Mouse (Mus musculus): ENCODE results near the gene Pkp1. TPM values are rescaled to one million over a fixed set of nuclear protein-coding genes. Genes with fewer than 3 reads are reported as not detected.

Gene Pkp1
- polyA plus RNA-seq, 1 experiment from 2014 or later, result 0.04 TPM

- Histone ChIP-seq H3K9me3 (no peaks in the 10 kb centered on the region), H3K4me3 (no peak overlapping the region)
- WGBS, result 70% methylated on average over 9 of the region's 9 CpGs
Observed at GRCm38 (mm10) chr1:135863786-135864335, 55.1 kb downstream of the Pkp1 start.

DNA sequence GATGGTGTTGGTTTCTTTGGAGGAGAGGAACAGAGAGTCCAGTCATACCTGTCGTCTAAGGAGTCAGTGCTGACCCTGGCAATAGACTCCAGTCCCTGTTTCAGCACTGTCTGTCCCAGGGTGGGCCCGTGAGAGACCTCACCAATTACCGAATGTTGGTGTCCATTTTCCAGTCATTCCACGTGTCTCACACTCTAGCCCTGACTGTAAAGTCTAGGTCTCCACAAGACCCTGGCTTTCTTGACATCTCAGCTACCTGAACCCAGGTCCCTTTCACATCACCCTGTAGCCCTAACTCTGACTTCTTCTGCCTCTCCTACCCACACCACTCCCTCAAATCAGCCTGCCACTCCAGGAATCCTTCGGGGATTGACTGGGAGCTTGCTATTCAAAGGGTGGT, 56.4 kb downstream of the Pkp1 start:
- Histone ChIP-seq H3K27me3 (ENCODE audit: insufficient read depth, poor library complexity, severe bottlenecking) (peaks cover 24% of the 10 kb centered on the region), H3K9me3 (no peaks in the 10 kb centered on the region), H3K27ac (0 out of 2 replicates have a peak overlapping the region, but pooled peaks have one; percentile 4), H3K4me1 (peaks cover 15% of the 10 kb centered on the region), H3K4me3 (no peak overlapping the region), H3K36me3 (no peaks in the 10 kb centered on the region)
- 70% methylated on average over 5 of the region's 5 CpGs for WGBS
- DNase-seq (ENCODE audit: low spot score), result no peak

More at GRCm38 (mm10) chr1:135863786-135864335, 55.1 kb downstream of the Pkp1 start:
- no peaks in the 10 kb centered on the region for H3K36me3 ChIP-seq
- H3K27me3 ChIP-seq (ENCODE audit: insufficient read depth, poor library complexity, severe bottlenecking), result peaks cover 27% of the 10 kb centered on the region
- no peak overlapping the region for H3K27ac ChIP-seq
- H3K4me1 ChIP-seq, result peaks cover 15% of the 10 kb centered on the region
- no peak for DNase-seq (ENCODE audit: low spot score)

- no peak overlapping the region for H3K4me3 ChIP-seq
- no peak overlapping the region for H3K27ac ChIP-seq
- H3K36me3 ChIP-seq, result no peaks in the 10 kb centered on the region
- peaks cover 22% of the 10 kb centered on the region for H3K27me3 ChIP-seq (ENCODE audit: insufficient read depth, poor library complexity, severe bottlenecking)
- no peaks in the 10 kb centered on the region for H3K9me3 ChIP-seq
- no peak for DNase-seq (ENCODE audit: low spot score)
- 45% methylated on average over 9 of the region's 9 CpGs for WGBS
- peaks cover 18% of the 10 kb centered on the region for H3K4me1 ChIP-seq
Observed at GRCm38 (mm10) chr1:135861980-135862552, 56.9 kb downstream of the Pkp1 start.

DNA sequence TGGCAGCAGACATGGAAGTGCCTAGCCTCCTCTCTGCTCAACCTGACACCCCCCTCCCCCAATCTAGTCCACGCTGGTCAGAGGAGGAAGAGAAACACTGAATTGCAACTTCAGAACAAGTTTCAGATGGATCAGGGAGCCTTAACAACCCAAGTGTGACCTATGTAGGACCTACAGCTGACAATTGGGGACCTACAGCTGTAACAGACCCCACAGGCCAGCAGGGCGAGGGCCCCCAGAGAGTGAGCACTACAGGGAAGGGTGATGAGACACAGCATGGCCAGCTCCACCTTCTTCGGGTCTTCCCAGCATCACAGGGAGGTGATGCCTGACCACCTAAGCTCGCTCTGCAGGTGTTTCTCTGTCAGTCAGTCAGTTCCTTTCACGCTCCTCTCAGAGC, 57.9 kb downstream of the Pkp1 start:
- no peaks in the 10 kb centered on the region for H3K36me3 ChIP-seq
- no peak for DNase-seq (ENCODE audit: low spot score)
- peaks cover 26% of the 10 kb centered on the region for H3K4me1 ChIP-seq
- H3K4me3 ChIP-seq, result no peak overlapping the region
- peaks cover 13% of the 10 kb centered on the region for H3K27me3 ChIP-seq (ENCODE audit: insufficient read depth, poor library complexity, severe bottlenecking)
- H3K9me3 ChIP-seq, result no peaks in the 10 kb centered on the region
- peak overlapping the region; percentile 1; the same call in 1 of the 2 replicates for H3K27ac ChIP-seq
- WGBS, result 68% methylated on average over 5 of the region's 5 CpGs

- Histone ChIP-seq H3K4me3 (no peak overlapping the region), H3K36me3 (0 out of 2 replicates have a peak, but pooled peaks cover under 1% of the 10 kb centered on the region), H3K4me1 (peaks cover 34% of the 10 kb centered on the region), H3K9me3 (no peaks in the 10 kb centered on the region), H3K27me3 (ENCODE audit: insufficient read depth, poor library complexity, severe bottlenecking) (no peaks in the 10 kb centered on the region), H3K27ac (no peak overlapping the region)
- DNase-seq (ENCODE audit: low spot score), result no peak
- 91% methylated on average over 7 of the region's 7 CpGs for WGBS
Observed at GRCm38 (mm10) chr1:135858533-135858932, 60.5 kb downstream of the Pkp1 start.

DNA sequence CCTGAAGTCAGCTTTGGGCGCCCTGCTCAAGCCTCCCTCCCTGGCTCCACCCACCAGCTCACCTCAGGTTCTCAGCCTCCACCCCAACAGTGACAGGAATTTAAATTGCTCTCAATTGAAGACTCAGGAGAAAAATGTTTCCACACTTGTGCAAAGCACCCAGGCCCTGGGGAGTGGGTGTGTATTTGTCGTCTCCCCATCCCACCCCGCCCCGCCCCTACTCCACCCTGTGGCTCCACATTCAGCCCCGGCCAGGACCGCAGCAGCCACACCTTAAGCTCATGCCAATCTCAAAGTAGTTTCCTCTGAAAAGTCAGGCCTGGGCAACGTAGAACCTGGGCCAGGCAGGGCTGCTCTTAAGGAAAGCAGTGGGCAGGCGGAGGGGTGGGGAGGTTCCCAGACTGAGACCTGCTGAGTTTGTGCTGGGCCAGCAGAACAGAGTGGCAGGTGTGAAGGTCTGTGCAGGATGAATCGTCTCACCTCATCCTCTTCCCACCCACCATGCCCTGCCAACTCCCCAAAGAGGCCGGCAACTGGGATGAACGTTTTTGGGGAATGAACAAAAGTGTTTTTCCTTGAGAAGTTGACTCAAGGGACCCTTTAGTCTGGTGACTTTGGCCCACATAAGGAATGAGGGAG, 61.8 kb downstream of the Pkp1 start:
- no peak overlapping the region for H3K4me3 ChIP-seq
- no peak overlapping the region for H3K27ac ChIP-seq
- 54% methylated on average over 11 of the region's 11 CpGs for WGBS
- no peaks in the 10 kb centered on the region for H3K27me3 ChIP-seq (ENCODE audit: insufficient read depth, poor library complexity, severe bottlenecking)
- H3K9me3 ChIP-seq, result no peaks in the 10 kb centered on the region
- peaks cover 13% of the 10 kb centered on the region for H3K36me3 ChIP-seq
- peaks cover 39% of the 10 kb centered on the region for H3K4me1 ChIP-seq
- DNase-seq (ENCODE audit: low spot score), result no peak

DNA sequence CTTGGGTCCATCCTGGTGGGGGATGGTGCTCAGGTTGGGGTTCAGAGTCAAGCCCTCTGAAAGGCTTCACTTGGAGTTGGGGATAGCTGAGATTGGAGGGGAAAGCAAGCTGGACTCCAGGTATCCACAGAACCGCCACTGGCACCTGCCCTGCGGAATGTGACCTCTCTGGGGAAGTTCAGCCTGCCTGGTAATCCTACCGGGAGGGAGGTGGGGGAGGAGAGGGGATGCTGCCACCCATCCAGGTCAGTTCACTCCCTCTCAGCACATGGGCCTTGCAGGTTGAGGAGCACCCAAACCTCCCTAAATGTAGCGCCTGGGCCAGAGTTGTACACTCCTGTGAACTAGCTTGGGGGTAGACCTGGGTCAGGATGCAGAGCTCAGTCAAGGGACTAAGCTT, 62.9 kb downstream of the Pkp1 start:
- Histone ChIP-seq H3K36me3 (peaks cover 25% of the 10 kb centered on the region), H3K27ac (no peak overlapping the region; the same call in 1 of the 2 replicates), H3K4me1 (peaks cover 43% of the 10 kb centered on the region), H3K4me3 (no peak overlapping the region), H3K9me3 (no peaks in the 10 kb centered on the region), H3K27me3 (ENCODE audit: insufficient read depth, poor library complexity, severe bottlenecking) (no peaks in the 10 kb centered on the region)
- DNase-seq (ENCODE audit: low spot score), result peak; percentile 78
- WGBS, result 61% methylated on average over 4 of the region's 4 CpGs

DNA sequence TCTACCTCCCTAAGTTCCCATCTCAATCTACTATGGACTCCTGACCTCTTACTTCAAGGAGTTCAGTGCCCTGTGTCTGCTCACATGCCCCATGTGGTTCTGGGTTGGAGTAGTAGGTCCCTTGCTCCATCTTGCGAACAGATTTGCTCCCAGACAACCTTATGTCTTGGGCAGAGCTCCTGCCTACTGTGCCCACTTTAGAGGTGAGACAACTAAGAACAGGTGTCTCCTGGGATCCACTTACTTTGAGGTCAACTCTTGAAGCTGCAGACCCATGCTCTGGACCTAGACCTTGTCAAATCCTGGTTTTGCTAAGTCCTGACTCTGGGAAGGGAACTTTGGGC, 63.7 kb downstream of the Pkp1 start:
- Histone ChIP-seq H3K36me3 (peaks cover 33% of the 10 kb centered on the region), H3K4me3 (no peak overlapping the region), H3K27me3 (ENCODE audit: insufficient read depth, poor library complexity, severe bottlenecking) (no peaks in the 10 kb centered on the region), H3K9me3 (no peaks in the 10 kb centered on the region), H3K27ac (no peak overlapping the region), H3K4me1 (peaks cover 49% of the 10 kb centered on the region)
- DNase-seq (ENCODE audit: low spot score), result no peak
- WGBS, result 93% methylated on average over 1 of the region's 1 CpGs

DNA sequence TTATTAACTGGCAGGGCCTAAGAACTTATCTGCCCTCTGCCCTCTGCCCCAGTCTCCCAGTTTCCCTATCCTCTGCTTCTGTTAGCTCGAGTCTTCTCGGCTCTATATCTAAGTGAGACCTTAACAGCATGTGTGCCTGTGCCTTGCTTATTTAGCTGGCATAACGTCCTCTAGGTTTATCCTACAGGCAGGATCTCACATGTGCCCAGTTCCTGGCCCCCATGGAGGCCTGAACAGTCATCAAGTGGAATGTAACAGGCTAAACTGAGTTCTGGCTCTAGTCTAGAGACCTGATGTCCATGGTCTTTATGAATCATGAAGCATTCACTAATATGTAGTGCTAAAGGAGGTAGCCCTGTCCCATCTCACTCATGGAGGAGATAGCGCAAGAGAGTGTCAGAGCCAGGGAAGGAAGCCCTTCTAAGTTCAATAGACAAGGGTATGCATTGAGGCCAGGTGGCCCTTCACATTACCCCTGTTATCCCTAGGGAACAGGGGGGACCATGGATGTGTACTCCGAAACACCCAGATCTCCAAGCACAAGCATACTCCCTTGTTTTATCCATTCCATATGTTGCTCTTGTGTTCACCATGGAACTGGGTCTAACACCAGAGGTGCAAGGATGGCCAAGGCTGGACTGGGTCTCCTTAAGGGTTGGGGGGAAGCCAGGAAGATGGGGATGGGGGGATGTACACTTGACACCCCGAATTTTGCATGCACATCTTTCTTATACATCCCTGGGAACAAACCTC, 64.2 kb downstream of the Pkp1 start:
- H3K27me3 ChIP-seq (ENCODE audit: insufficient read depth, poor library complexity, severe bottlenecking), result no peaks in the 10 kb centered on the region
- H3K4me3 ChIP-seq, result no peak overlapping the region
- DNase-seq (ENCODE audit: low spot score), result no peak
- 73% methylated on average over 6 of the region's 6 CpGs for WGBS
- H3K36me3 ChIP-seq, result peaks cover 38% of the 10 kb centered on the region
- H3K27ac ChIP-seq, result no peak overlapping the region
- no peaks in the 10 kb centered on the region for H3K9me3 ChIP-seq
- H3K4me1 ChIP-seq, result peaks cover 53% of the 10 kb centered on the region

DNA sequence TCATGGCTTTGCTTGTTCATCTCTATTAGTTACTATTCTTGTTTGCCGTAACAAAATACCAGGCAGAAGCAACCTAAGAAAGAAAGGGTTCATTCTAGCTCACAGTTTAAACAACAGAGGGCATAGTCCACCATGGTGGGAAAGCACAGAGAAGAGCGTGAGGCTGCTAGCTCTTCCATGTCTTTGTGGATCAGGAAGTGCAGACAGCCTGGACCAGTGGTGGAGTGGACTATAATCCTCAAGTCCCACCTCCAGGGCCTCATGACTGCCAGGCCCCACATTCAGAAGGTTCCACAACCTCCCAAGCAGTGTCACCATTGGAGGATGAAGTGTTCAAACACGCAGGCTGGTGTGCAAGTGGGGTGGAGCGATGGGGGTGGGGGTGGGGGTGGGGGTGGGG, 65.8 kb downstream of the Pkp1 start:
- 86% methylated on average over 4 of the region's 4 CpGs for WGBS

GRCm38 (mm10) chr1:135852044-135852756, 66.8 kb downstream of the Pkp1 start:
- peaks cover 69% of the 10 kb centered on the region for H3K4me1 ChIP-seq
- no peak for DNase-seq (ENCODE audit: low spot score)
- peaks cover 62% of the 10 kb centered on the region for H3K36me3 ChIP-seq
- H3K27ac ChIP-seq, result peak overlapping the region; percentile 49; the same call in 1 of the 2 replicates
- no peak overlapping the region for H3K4me3 ChIP-seq
- WGBS, result 59% methylated on average over 13 of the region's 13 CpGs
- H3K9me3 ChIP-seq, result no peaks in the 10 kb centered on the region
- no peaks in the 10 kb centered on the region for H3K27me3 ChIP-seq (ENCODE audit: insufficient read depth, poor library complexity, severe bottlenecking)

More for the DNA sequence above, 65.8 kb downstream of the Pkp1 start:
- Histone ChIP-seq H3K4me3 (no peak overlapping the region), H3K36me3 (peaks cover 52% of the 10 kb centered on the region), H3K4me1 (peaks cover 61% of the 10 kb centered on the region), H3K9me3 (no peaks in the 10 kb centered on the region), H3K27ac (0 out of 2 replicates have a peak overlapping the region, but pooled peaks have one; percentile 49), H3K27me3 (ENCODE audit: insufficient read depth, poor library complexity, severe bottlenecking) (no peaks in the 10 kb centered on the region)
- no peak for DNase-seq (ENCODE audit: low spot score)

DNA sequence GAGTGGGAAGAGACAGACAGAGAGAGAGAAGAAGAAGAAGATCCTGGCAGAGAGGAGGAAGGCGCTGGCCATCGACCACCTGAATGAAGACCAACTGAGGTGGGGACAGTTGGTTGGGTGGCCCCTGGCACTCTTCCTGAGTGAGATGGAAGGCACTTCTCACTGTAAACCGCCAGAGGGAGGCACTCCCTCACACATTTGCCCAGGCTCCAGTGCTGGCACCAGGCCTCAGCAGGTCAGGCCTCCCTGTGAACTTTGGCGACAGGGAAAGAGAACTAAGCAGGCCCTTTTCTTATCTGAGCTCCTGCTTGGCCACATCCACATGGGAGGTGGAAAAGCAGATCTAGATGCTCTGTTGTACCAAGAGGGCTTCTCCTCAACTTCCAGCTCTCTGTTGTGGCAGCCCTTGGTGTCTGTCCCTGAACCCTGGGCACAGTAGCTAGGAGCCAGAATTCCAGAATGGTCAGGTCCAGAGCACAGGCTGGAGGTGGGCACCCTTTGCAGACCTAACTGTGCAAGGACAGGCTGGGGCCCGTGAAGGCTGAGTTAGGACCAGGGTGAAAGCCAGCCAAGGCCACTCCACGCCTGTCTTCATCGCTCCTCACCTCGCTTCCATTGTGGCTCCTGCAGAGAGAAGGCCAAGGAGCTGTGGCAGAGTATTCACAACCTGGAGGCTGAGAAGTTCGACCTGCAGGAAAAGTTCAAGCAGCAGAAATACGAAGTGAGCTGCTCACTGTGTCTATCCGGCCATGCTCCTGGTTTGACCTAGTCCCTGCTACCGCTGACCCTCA, 68.1 kb downstream of the Pkp1 start:
- peak overlapping the region; percentile 49 for H3K27ac ChIP-seq
- H3K9me3 ChIP-seq, result no peaks in the 10 kb centered on the region
- H3K4me1 ChIP-seq, result peaks cover 71% of the 10 kb centered on the region
- no peaks in the 10 kb centered on the region for H3K27me3 ChIP-seq (ENCODE audit: insufficient read depth, poor library complexity, severe bottlenecking)
- 60% methylated on average over 12 of the region's 12 CpGs for WGBS
- DNase-seq (ENCODE audit: low spot score), result no peak
- H3K4me3 ChIP-seq, result no peak overlapping the region
- peaks cover 75% of the 10 kb centered on the region for H3K36me3 ChIP-seq

Data from heart, embryonic 10.5 days (tissue).